Mouse (Mus musculus) embryonic facial prominence, embryonic 12.5 days (tissue): Measurements from ENCODE around the gene Pde6h. TPM values are rescaled to one million over a fixed set of nuclear protein-coding genes. Genes with fewer than 3 reads are reported as not detected.

Experiments used
- ATAC-seq: fragments of 200-750 bp; cut with Nextera tagmentation; 2 replicates; pipeline ENCODE4 v1.8.0; 2017; ENCODE audit not compliant: insufficient number of reproducible peaks, insufficient read depth, low FRiP score, low TSS enrichment
- H3K27ac ChIP-seq: fragments of 300-500 bp; sonication (generic); 2 replicates; pipeline ENCODE4 v1.5.1; 2016; ENCODE audit warnings: mild to moderate bottlenecking
- H3K27me3 ChIP-seq: fragments of 300-500 bp; sonication (generic); 2 replicates; pipeline ENCODE4 v1.6.1; 2016; ENCODE audit warnings: mild to moderate bottlenecking, moderate library complexity
- H3K36me3 ChIP-seq: fragments of 300-500 bp; sonication (generic); 2 replicates; pipeline ENCODE4 v1.6.1; 2016; ENCODE audit warnings: mild to moderate bottlenecking
- H3K4me1 ChIP-seq: fragments of 300-500 bp; sonication (generic); 2 replicates; pipeline ENCODE4 v1.6.1; 2016
- H3K4me2 ChIP-seq: fragments of 300-500 bp; sonication (generic); replicated peaks from 2 replicates; pipeline ENCODE4 v1.6.1; 2016; ENCODE audit warnings: mild to moderate bottlenecking, moderate library complexity
- H3K4me3 ChIP-seq: fragments of 300-500 bp; sonication (generic); 2 replicates; pipeline ENCODE4 v1.5.1; 2016; ENCODE audit warnings: mild to moderate bottlenecking
- H3K9ac ChIP-seq: fragments of 300-500 bp; sonication (generic); 2 replicates; pipeline ENCODE4 v1.6.1; 2016; ENCODE audit warnings: mild to moderate bottlenecking, moderate library complexity
- H3K9me3 ChIP-seq: fragments of 300-500 bp; sonication (generic); 2 replicates; pipeline ENCODE4 v1.6.1; 2016; ENCODE audit warnings: mild to moderate bottlenecking, moderate library complexity
- WGBS: fragments of 180-500 bp; shearing (Covaris S2); methylation state at CpG from one replicate; pipeline ENCODE4 v1.1.7; 2016; 5-methylcytosine and 5-hydroxymethylcytosine counted together
- polyA plus RNA-seq: library from polyadenylated mRNA; unstranded; fragments of >200 nt; fragmentation: Nextera tagmentation; extraction: Ambion mirVana; gene quantifications from 2 replicates; pipeline ENCODE4 v1.2.1, GENCODE M21; 2016

Gene Pde6h
- polyA plus RNA-seq, 1 experiment from 2014 or later = not detected

- no peak overlapping the region for H3K4me3 ChIP-seq
- WGBS = 86% methylated on average over 4 of the region's 4 CpGs
- H3K9ac ChIP-seq = no peak overlapping the region
- no peaks in the 10 kb centered on the region for H3K4me1 ChIP-seq
- H3K36me3 ChIP-seq = no peaks in the 10 kb centered on the region
- H3K4me2 ChIP-seq = no peak overlapping the region
- no peaks in the 10 kb centered on the region for H3K27me3 ChIP-seq
- ATAC-seq = no peak
- H3K9me3 ChIP-seq = no peaks in the 10 kb centered on the region
- no peak overlapping the region for H3K27ac ChIP-seq
These were observed 80.7 kb downstream of the Pde6h start for GRCm38 (mm10) chr6:137004359-137004758.

GRCm38 (mm10) chr6:137011187-137011586 lies 87.6 kb downstream of the Pde6h start:
- Histone ChIP-seq H3K9ac (no peak overlapping the region), H3K9me3 (no peaks in the 10 kb centered on the region), H3K4me1 (no peaks in the 10 kb centered on the region), H3K4me3 (no peak overlapping the region), H3K36me3 (no peaks in the 10 kb centered on the region), H3K27me3 (no peaks in the 10 kb centered on the region), H3K27ac (no peak overlapping the region), H3K4me2 (no peak overlapping the region)
- WGBS = 81% methylated on average over 5 of the region's 5 CpGs
- no peak for ATAC-seq

- WGBS = 79% methylated on average over 6 of the region's 6 CpGs
- no peaks in the 10 kb centered on the region for H3K27me3 ChIP-seq
- H3K27ac ChIP-seq = no peak overlapping the region
- no peak overlapping the region for H3K9ac ChIP-seq
- H3K9me3 ChIP-seq = no peaks in the 10 kb centered on the region
- H3K4me1 ChIP-seq = no peaks in the 10 kb centered on the region
- no peak for ATAC-seq
- H3K36me3 ChIP-seq = no peaks in the 10 kb centered on the region
- no peak overlapping the region for H3K4me2 ChIP-seq
- H3K4me3 ChIP-seq = no peak overlapping the region
These were observed 90.7 kb downstream of the Pde6h start for GRCm38 (mm10) chr6:137014346-137014745.

- Histone ChIP-seq H3K27ac (peak overlapping the region; percentile 46; the same call in 1 of the 2 replicates), H3K36me3 (no peaks in the 10 kb centered on the region), H3K4me2 (no peak overlapping the region), H3K4me1 (no peaks in the 10 kb centered on the region), H3K27me3 (no peaks in the 10 kb centered on the region), H3K4me3 (no peak overlapping the region), H3K9ac (no peak overlapping the region), H3K9me3 (no peaks in the 10 kb centered on the region)
- no peak for ATAC-seq
- WGBS = 83% methylated on average over 7 of the region's 7 CpGs
These were observed 93.8 kb downstream of the Pde6h start for GRCm38 (mm10) chr6:137017216-137017973.

Other genes with a start within 250 kb of the Pde6h start
- 0.14 and 0.22 TPM in 2 replicates for gene Gucy2c, start 142.1 kb upstream of the Pde6h start, polyA plus RNA-seq
- 0.65 and 0.88 TPM in 2 replicates for gene Hist4h4, start 119.4 kb upstream of the Pde6h start, polyA plus RNA-seq
- gene H2afj, start 115.6 kb upstream of the Pde6h start, polyA plus RNA-seq = 103 and 107 TPM in 2 replicates
- 2.2 and 3.5 TPM in 2 replicates for gene BC049715, start 96.2 kb upstream of the Pde6h start, polyA plus RNA-seq
- gene Wbp11, start 95.6 kb upstream of the Pde6h start, polyA plus RNA-seq = 122 and 130 TPM in 2 replicates
- 0.40 and 0.43 TPM in 2 replicates for gene Smco3, start 88.4 kb upstream of the Pde6h start, polyA plus RNA-seq
- gene Art4, start 66.1 kb upstream of the Pde6h start, polyA plus RNA-seq = 1.1 and 1.6 TPM in 2 replicates
- gene Mgp, start 48.0 kb upstream of the Pde6h start, polyA plus RNA-seq = 41.2 and 42.9 TPM in 2 replicates
- gene Erp27, start 1.7 kb upstream of the Pde6h start, polyA plus RNA-seq = 0.19 and 0.55 TPM in 2 replicates
- gene Arhgdib, start 18.1 kb downstream of the Pde6h start, polyA plus RNA-seq = 51.1 and 58.5 TPM in 2 replicates
- gene Rerg, start 246.7 kb downstream of the Pde6h start, polyA plus RNA-seq = 14.0 and 15.4 TPM in 2 replicates